Mouse (Mus musculus): ENCODE data around the gene Fkbp1a. TPM values are rescaled to one million over a fixed set of nuclear protein-coding genes. Genes with fewer than 3 reads are reported as not detected.
A peak's percentile ranks its signal among the peaks of the same experiment; 100 is the strongest.

Fkbp1a gene
- polyA plus RNA-seq (2015; fragmentation: Nextera tagmentation; extraction: Ambion mirVana) = 699 and 778 TPM in 2 replicates

- Histone ChIP-seq H3K36me3 (ENCODE audit: control insufficient read depth, insufficient read depth, low read length) (peaks cover 11% of the 10 kb centered on the region), H3K9ac (ENCODE audit: low read length) (peak within 1 kb of the TSS; percentile 97), H3K4me1 (replicated peaks; ENCODE audit: control insufficient read depth, insufficient read depth, low read length) (peaks cover 29% of the 10 kb centered on the region), H3K4me2 (ENCODE audit: low read depth, low read length) (peak within 1 kb of the TSS; percentile 61), H3K27ac (ENCODE audit: low read length) (peak within 1 kb of the TSS; percentile 97), H3K27me3 (ENCODE audit: control insufficient read depth, insufficient read depth, low read depth, low read length) (no peaks in the 10 kb centered on the region), H3K4me3 (ENCODE audit: low read length) (peak within 1 kb of the TSS; percentile 97), H3K9me3 (ENCODE audit: control insufficient read depth, low read length) (no peaks in the 10 kb centered on the region)
- peak; percentile 98 for ATAC-seq (ENCODE audit: low read depth)
- under 1% methylated on average over 81 of the region's 93 CpGs for WGBS
These were observed at the start of gene Fkbp1a for GRCm38 (mm10) chr2:151542323-151543062. Fkbp1a (plus strand) TSS chr2:151542483.

GRCm38 (mm10) chr2:151494035-151494803 is 48.1 kb upstream of the Fkbp1a start, which contains the start of gene Nsfl1c:
Nsfl1c (plus strand) TSS chr2:151494182.
- peak within 1 kb of the TSS; percentile 43; the same call in 1 of the 2 replicates for H3K27ac ChIP-seq (ENCODE audit: low read length)

GRCm38 (mm10) chr2:151498358-151498757 is 43.9 kb upstream of the Fkbp1a start:
- ATAC-seq (ENCODE audit: low read depth) = no peak
- H3K9me3 ChIP-seq (ENCODE audit: control insufficient read depth, low read length) = no peaks in the 10 kb centered on the region
- peaks cover 20% of the 10 kb centered on the region for H3K36me3 ChIP-seq (ENCODE audit: control insufficient read depth, insufficient read depth, low read length)
- no peak overlapping the region for H3K9ac ChIP-seq (ENCODE audit: low read length)
- H3K4me2 ChIP-seq (ENCODE audit: low read depth, low read length) = no peak overlapping the region
- peaks cover 6% of the 10 kb centered on the region for H3K4me1 ChIP-seq (replicated peaks; ENCODE audit: control insufficient read depth, insufficient read depth, low read length)
- no peak overlapping the region for H3K4me3 ChIP-seq (ENCODE audit: low read length)
- no peaks in the 10 kb centered on the region for H3K27me3 ChIP-seq (ENCODE audit: control insufficient read depth, insufficient read depth, low read depth, low read length)
- 66% methylated on average over 3 of the region's 3 CpGs for WGBS
- H3K27ac ChIP-seq (ENCODE audit: low read length) = no peak overlapping the region

More at GRCm38 (mm10) chr2:151494035-151494803, 48.1 kb upstream of the Fkbp1a start, which contains the start of gene Nsfl1c:
- Histone ChIP-seq H3K4me3 (ENCODE audit: low read length) (peak within 1 kb of the TSS; percentile 96), H3K9me3 (ENCODE audit: control insufficient read depth, low read length) (no peaks in the 10 kb centered on the region), H3K4me1 (replicated peaks; ENCODE audit: control insufficient read depth, insufficient read depth, low read length) (peaks cover 6% of the 10 kb centered on the region), H3K36me3 (ENCODE audit: control insufficient read depth, insufficient read depth, low read length) (peaks cover 7% of the 10 kb centered on the region; the same call in 1 of the 2 replicates), H3K9ac (ENCODE audit: low read length) (peak within 1 kb of the TSS; percentile 94), H3K4me2 (ENCODE audit: low read depth, low read length) (peak within 1 kb of the TSS; percentile 81), H3K27me3 (ENCODE audit: control insufficient read depth, insufficient read depth, low read depth, low read length) (no peaks in the 10 kb centered on the region)
- ATAC-seq (ENCODE audit: low read depth) = peak; percentile 100
- under 1% methylated on average over 73 of the region's 73 CpGs for WGBS

- H3K4me2 ChIP-seq (ENCODE audit: low read depth, low read length) = no peak overlapping the region
- no peaks in the 10 kb centered on the region for H3K4me1 ChIP-seq (replicated peaks; ENCODE audit: control insufficient read depth, insufficient read depth, low read length)
- no peak overlapping the region for H3K27ac ChIP-seq (ENCODE audit: low read length)
- peaks cover 28% of the 10 kb centered on the region for H3K36me3 ChIP-seq (ENCODE audit: control insufficient read depth, insufficient read depth, low read length)
- no peak overlapping the region for H3K4me3 ChIP-seq (ENCODE audit: low read length)
- H3K27me3 ChIP-seq (ENCODE audit: control insufficient read depth, insufficient read depth, low read depth, low read length) = no peaks in the 10 kb centered on the region
- H3K9me3 ChIP-seq (ENCODE audit: control insufficient read depth, low read length) = no peaks in the 10 kb centered on the region
- H3K9ac ChIP-seq (ENCODE audit: low read length) = no peak overlapping the region
- 89% methylated on average over 6 of the region's 6 CpGs for WGBS
- ATAC-seq (ENCODE audit: low read depth) = no peak
These were observed 41.8 kb upstream of the Fkbp1a start for GRCm38 (mm10) chr2:151500442-151501007.

DNA sequence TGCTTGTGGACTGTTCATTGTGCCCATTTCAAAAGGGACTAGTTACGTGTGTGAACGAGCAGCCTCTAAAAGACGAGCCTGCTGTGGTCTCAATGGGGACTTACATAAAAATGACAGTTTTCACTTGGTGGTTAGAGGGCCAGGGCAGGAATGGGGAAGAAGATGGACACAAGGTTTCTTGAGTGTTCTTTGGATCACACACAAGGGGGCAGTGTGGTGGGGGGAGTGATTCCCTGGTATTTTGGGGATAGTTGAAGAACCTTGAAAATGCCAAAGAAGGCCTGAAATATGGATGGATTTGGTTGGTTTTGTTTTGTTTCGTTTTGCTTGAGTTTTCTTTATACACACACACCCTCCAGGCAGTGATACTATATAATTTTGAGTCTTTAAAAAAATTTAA is 38.1 kb upstream of the Fkbp1a start:
- Histone ChIP-seq H3K4me1 (replicated peaks; ENCODE audit: control insufficient read depth, insufficient read depth, low read length) (no peaks in the 10 kb centered on the region), H3K4me2 (ENCODE audit: low read depth, low read length) (no peak overlapping the region), H3K27me3 (ENCODE audit: control insufficient read depth, insufficient read depth, low read depth, low read length) (no peaks in the 10 kb centered on the region), H3K27ac (ENCODE audit: low read length) (no peak overlapping the region), H3K9me3 (ENCODE audit: control insufficient read depth, low read length) (no peaks in the 10 kb centered on the region), H3K4me3 (ENCODE audit: low read length) (no peak overlapping the region), H3K9ac (ENCODE audit: low read length) (no peak overlapping the region), H3K36me3 (ENCODE audit: control insufficient read depth, insufficient read depth, low read length) (peaks cover 42% of the 10 kb centered on the region)
- no peak for ATAC-seq (ENCODE audit: low read depth)
- WGBS = 83% methylated on average over 4 of the region's 4 CpGs

GRCm38 (mm10) chr2:151512199-151512598 is 30.1 kb upstream of the Fkbp1a start:
- no peak overlapping the region for H3K4me3 ChIP-seq (ENCODE audit: low read length)
- no peak overlapping the region; the same call in 1 of the 2 replicates for H3K27ac ChIP-seq (ENCODE audit: low read length)
- no peaks in the 10 kb centered on the region for H3K4me1 ChIP-seq (replicated peaks; ENCODE audit: control insufficient read depth, insufficient read depth, low read length)
- peak; percentile 69 for ATAC-seq (ENCODE audit: low read depth)
- no peak overlapping the region for H3K9ac ChIP-seq (ENCODE audit: low read length)
- H3K36me3 ChIP-seq (ENCODE audit: control insufficient read depth, insufficient read depth, low read length) = peaks cover 38% of the 10 kb centered on the region
- no peaks in the 10 kb centered on the region for H3K9me3 ChIP-seq (ENCODE audit: control insufficient read depth, low read length)
- no peak overlapping the region for H3K4me2 ChIP-seq (ENCODE audit: low read depth, low read length)
- H3K27me3 ChIP-seq (ENCODE audit: control insufficient read depth, insufficient read depth, low read depth, low read length) = no peaks in the 10 kb centered on the region

DNA sequence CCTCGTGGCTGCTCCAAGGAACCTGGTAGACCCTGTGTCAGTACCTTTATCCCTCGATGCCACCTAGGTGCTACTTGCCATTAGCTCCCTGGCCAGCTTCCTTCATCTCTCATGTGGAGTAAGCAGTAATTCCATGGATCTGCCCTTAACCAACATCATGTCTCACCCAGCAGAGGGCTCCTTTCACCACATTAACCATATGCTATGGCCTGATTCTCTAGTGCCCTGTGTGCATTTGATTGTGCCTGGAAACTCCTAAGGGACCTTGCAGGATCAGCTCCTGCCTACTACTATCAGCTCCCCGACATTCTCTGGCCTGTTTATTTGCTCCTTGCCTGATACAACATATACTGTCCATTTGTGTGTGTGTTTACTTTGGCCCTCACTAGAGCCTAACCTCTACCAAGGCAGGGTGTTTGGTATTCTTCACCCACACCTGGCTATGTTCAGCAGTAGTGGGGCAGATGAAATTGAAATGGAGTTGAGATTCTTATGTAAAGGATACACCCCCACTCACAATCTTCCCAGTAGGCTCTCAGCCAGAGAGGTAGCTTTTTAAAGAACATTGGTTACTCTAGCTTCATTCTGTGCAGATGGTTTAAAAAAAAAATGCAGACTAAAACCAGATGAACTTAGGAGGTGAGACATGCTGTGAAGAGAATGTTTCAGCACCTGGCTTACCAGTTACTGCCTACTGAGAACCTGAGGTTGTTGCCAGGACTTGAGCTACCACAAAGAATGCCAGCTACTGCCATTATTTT is 28.6 kb upstream of the Fkbp1a start:
- Histone ChIP-seq H3K4me2 (ENCODE audit: low read depth, low read length) (no peak overlapping the region), H3K4me3 (ENCODE audit: low read length) (no peak overlapping the region), H3K27me3 (ENCODE audit: control insufficient read depth, insufficient read depth, low read depth, low read length) (no peaks in the 10 kb centered on the region), H3K36me3 (ENCODE audit: control insufficient read depth, insufficient read depth, low read length) (peaks cover 34% of the 10 kb centered on the region), H3K9ac (ENCODE audit: low read length) (no peak overlapping the region), H3K27ac (ENCODE audit: low read length) (no peak overlapping the region), H3K4me1 (replicated peaks; ENCODE audit: control insufficient read depth, insufficient read depth, low read length) (no peaks in the 10 kb centered on the region), H3K9me3 (ENCODE audit: control insufficient read depth, low read length) (no peaks in the 10 kb centered on the region)
- WGBS = 81% methylated on average over 3 of the region's 3 CpGs
- ATAC-seq (ENCODE audit: low read depth) = peak; percentile 26; the same call in 1 of the 2 replicates

DNA sequence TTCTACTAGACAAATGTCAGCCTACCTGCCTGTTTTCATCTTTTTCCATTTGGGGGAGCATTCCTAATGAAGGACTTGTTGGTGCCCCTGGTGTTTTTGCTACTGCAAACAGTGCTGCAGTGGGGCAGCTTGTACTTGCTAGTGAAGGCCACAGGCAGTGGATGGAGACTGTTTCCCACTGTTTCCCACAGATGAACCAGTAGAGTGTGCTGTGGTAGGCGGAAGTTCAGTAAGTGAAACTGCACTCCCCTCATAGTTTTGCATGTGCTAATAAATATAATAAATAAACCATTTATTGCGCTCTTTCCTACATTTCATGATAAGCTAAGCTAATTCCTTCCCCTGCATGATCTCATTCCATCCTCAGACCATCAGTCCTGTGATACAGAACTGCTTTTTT is 23.3 kb upstream of the Fkbp1a start:
- Histone ChIP-seq H3K4me3 (ENCODE audit: low read length) (no peak overlapping the region), H3K36me3 (ENCODE audit: control insufficient read depth, insufficient read depth, low read length) (peaks cover 22% of the 10 kb centered on the region), H3K4me1 (replicated peaks; ENCODE audit: control insufficient read depth, insufficient read depth, low read length) (no peaks in the 10 kb centered on the region), H3K27me3 (ENCODE audit: control insufficient read depth, insufficient read depth, low read depth, low read length) (no peaks in the 10 kb centered on the region), H3K9ac (ENCODE audit: low read length) (no peak overlapping the region), H3K27ac (ENCODE audit: low read length) (no peak overlapping the region), H3K9me3 (ENCODE audit: control insufficient read depth, low read length) (no peaks in the 10 kb centered on the region), H3K4me2 (ENCODE audit: low read depth, low read length) (no peak overlapping the region)
- ATAC-seq (ENCODE audit: low read depth) = no peak
- 87% methylated on average over 2 of the region's 2 CpGs for WGBS

Data from lung, embryonic 16.5 days (tissue).